Mouse (Mus musculus): Measurements from ENCODE around the gene Ccdc183. TPM values are rescaled to one million over a fixed set of nuclear protein-coding genes. Genes with fewer than 3 reads are reported as not detected.

Ccdc183 gene
- polyA plus RNA-seq, 1 experiment from 2014 or later = 0.36 TPM

- peak overlapping the region; percentile 66 for H3K9ac ChIP-seq (replicated peaks)
- H3K4me1 ChIP-seq = peaks cover 50% of the 10 kb centered on the region
- WGBS = 15% methylated on average over 21 of the region's 21 CpGs
- peaks cover 20% of the 10 kb centered on the region for H3K36me3 ChIP-seq
- H3K27ac ChIP-seq (replicated peaks) = peak overlapping the region; percentile 86
- ATAC-seq (ENCODE audit: low FRiP score, low read depth) = 0 out of 2 replicates have a peak, but pooled peaks have one; percentile 3
- peak overlapping the region; percentile 94 for H3K4me2 ChIP-seq (replicated peaks)
- peaks cover 50% of the 10 kb centered on the region for H3K27me3 ChIP-seq
- peak overlapping the region; percentile 58 for H3K4me3 ChIP-seq
- H3K9me3 ChIP-seq = no peaks in the 10 kb centered on the region
Observed at GRCm38 (mm10) chr2:25575432-25576027, 41.9 kb downstream of the Ccdc183 start.

DNA sequence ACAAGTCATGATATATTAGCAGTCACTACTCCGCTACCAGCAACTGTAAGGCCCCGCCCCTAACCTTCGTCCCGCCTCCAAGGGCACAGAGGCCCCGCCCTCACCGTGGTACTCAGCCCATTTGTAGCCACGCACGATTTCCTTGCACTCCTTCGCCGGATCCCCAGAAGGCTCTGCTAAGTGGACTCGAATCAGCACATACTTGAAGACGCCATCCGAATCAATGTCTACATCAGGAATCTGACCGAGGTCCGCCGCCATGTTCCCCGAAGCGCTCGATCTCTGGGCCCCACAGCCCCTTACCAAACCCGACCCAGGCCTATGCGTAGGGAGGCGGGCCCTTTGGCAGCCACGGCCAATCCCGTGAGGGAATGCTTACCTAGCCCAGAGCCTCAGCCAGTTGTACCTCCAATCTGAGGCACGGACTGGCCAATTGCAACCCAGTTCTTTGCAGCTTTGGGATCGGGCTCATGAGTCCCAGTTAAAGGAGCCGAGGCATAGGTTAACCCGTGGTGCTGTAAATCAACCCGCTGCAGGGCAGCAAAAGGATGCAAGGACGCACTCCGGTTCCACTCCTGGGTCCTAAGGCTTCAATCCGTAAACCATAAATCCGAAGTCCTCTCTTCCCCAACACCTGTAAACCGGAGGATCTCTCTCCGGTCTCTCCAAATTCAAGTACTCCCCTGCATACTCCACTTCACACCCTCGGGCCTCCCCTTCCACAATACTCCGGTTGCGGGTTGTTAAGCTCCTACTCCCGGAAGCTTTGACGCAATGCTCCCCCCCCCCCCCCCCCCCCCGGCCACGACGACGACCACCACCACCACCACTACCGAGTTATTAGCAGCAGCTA, 42.7 kb downstream of the Ccdc183 start, which contains the start of the genes Mamdc4 and Phpt1:
Gene Mamdc4, minus strand, starts transcription at position 267 of the 853 bp plus-strand sequence.
Gene Phpt1, minus strand, starts transcription at position 646 of the 853 bp plus-strand sequence.
- peaks cover 42% of the 10 kb centered on the region for H3K27me3 ChIP-seq
- peak; percentile 98 for ATAC-seq (ENCODE audit: low FRiP score, low read depth)
- peaks cover 48% of the 10 kb centered on the region for H3K4me1 ChIP-seq
- peak within 1 kb of the TSS; percentile 66 for H3K9ac ChIP-seq (replicated peaks)
- under 1% methylated on average over 39 of the region's 45 CpGs for WGBS
- H3K36me3 ChIP-seq = peaks cover 23% of the 10 kb centered on the region
- H3K27ac ChIP-seq (replicated peaks) = peak within 1 kb of the TSS; percentile 86
- H3K4me2 ChIP-seq (replicated peaks) = peak within 1 kb of the TSS; percentile 94
- peak within 1 kb of the TSS; percentile 58 for H3K4me3 ChIP-seq
- H3K9me3 ChIP-seq = no peaks in the 10 kb centered on the region

GRCm38 (mm10) chr2:25574136-25574535, 43.3 kb downstream of the Ccdc183 start:
- peak overlapping the region; percentile 63 for H3K9ac ChIP-seq (replicated peaks)
- 0 out of 2 replicates have a peak, but pooled peaks have one; percentile 7 for ATAC-seq (ENCODE audit: low FRiP score, low read depth)
- peaks cover 42% of the 10 kb centered on the region for H3K4me1 ChIP-seq
- H3K9me3 ChIP-seq = no peaks in the 10 kb centered on the region
- peaks cover 30% of the 10 kb centered on the region for H3K36me3 ChIP-seq
- peak overlapping the region; percentile 58 for H3K4me3 ChIP-seq
- H3K27me3 ChIP-seq = peaks cover 36% of the 10 kb centered on the region
- H3K27ac ChIP-seq (replicated peaks) = peak overlapping the region; percentile 86; the same call in 1 of the 2 replicates
- peak overlapping the region; percentile 94 for H3K4me2 ChIP-seq (replicated peaks)
- 20% methylated on average over 11 of the region's 11 CpGs for WGBS

- Histone ChIP-seq H3K9ac (replicated peaks) (peak overlapping the region; percentile 15; the same call in 1 of the 2 replicates), H3K9me3 (no peaks in the 10 kb centered on the region), H3K27me3 (peaks cover 25% of the 10 kb centered on the region), H3K4me3 (peak overlapping the region; percentile 58), H3K4me1 (peaks cover 36% of the 10 kb centered on the region), H3K4me2 (replicated peaks) (0 out of 2 replicates have a peak overlapping the region, but pooled peaks have one; percentile 94), H3K27ac (replicated peaks) (no peak overlapping the region), H3K36me3 (peaks cover 40% of the 10 kb centered on the region)
- no peak for ATAC-seq (ENCODE audit: low FRiP score, low read depth)
- 93% methylated on average over 2 of the region's 2 CpGs for WGBS
Observed at GRCm38 (mm10) chr2:25573068-25573467, 44.4 kb downstream of the Ccdc183 start.

GRCm38 (mm10) chr2:25571221-25571620, 46.3 kb downstream of the Ccdc183 start:
- Histone ChIP-seq H3K4me1 (peaks cover 26% of the 10 kb centered on the region), H3K36me3 (peaks cover 53% of the 10 kb centered on the region), H3K4me2 (replicated peaks) (no peak overlapping the region), H3K9me3 (no peaks in the 10 kb centered on the region), H3K4me3 (no peak overlapping the region), H3K9ac (replicated peaks) (no peak overlapping the region), H3K27ac (replicated peaks) (no peak overlapping the region), H3K27me3 (peaks cover 7% of the 10 kb centered on the region)
- no peak for ATAC-seq (ENCODE audit: low FRiP score, low read depth)
- 99% methylated on average over 4 of the region's 4 CpGs for WGBS

DNA sequence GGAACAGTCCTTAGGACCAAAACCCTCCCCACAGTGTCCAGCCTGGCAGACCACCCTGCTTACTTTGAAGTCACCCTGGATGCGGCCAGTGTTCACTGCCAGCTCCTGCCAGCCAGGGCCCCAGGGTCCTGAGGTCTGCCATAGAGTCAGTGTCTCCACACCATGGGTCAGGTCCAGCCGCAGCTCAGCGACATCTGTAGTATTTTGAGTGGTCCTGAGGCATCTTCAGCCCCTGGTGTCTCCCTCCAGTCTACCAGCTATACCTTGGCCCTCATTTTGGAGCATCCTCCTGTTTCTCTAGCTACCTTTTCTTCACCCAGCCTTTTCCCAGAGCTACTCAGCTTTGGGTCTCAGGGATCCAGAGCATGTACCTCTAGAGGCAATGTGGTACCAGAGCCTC, 48.2 kb downstream of the Ccdc183 start:
- 92% methylated on average over 3 of the region's 3 CpGs for WGBS
- Histone ChIP-seq H3K4me1 (peaks cover 15% of the 10 kb centered on the region), H3K27ac (replicated peaks) (no peak overlapping the region), H3K9ac (replicated peaks) (no peak overlapping the region), H3K27me3 (no peaks in the 10 kb centered on the region), H3K4me2 (replicated peaks) (no peak overlapping the region), H3K9me3 (no peaks in the 10 kb centered on the region), H3K4me3 (no peak overlapping the region), H3K36me3 (peaks cover 69% of the 10 kb centered on the region)
- no peak for ATAC-seq (ENCODE audit: low FRiP score, low read depth)

DNA sequence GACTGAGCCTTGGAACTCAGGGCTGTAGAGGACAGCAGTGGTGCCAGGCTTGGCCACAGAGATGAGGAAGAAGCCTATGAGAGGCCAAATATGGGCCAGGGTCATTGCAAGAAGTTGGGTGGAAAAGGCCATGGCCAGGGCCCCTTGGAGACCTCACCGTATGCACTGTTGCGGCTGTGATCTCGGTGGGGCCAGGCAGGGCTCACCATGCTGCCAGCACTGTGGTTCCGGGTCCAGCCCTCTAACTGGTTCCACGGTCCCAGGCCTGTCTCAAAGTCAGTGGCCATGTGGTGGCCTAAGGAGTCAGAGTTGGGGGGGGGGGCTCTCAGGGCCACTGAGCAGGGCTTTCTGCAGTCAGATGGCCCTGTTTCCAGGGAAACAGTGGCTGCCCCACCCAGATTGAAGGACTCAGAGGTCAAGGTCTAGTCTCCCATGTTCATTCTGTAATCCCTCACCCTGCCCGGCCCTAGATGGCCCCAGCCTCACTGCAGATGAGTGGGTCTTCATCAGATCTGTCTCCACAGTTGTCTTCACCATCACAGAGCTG, 48.9 kb downstream of the Ccdc183 start:
- no peak for ATAC-seq (ENCODE audit: low FRiP score, low read depth)
- Histone ChIP-seq H3K4me2 (replicated peaks) (no peak overlapping the region), H3K27ac (replicated peaks) (no peak overlapping the region), H3K4me3 (no peak overlapping the region), H3K4me1 (peaks cover 8% of the 10 kb centered on the region), H3K9me3 (no peaks in the 10 kb centered on the region), H3K9ac (replicated peaks) (no peak overlapping the region), H3K27me3 (no peaks in the 10 kb centered on the region), H3K36me3 (peaks cover 77% of the 10 kb centered on the region)
- WGBS = 81% methylated on average over 6 of the region's 6 CpGs

DNA sequence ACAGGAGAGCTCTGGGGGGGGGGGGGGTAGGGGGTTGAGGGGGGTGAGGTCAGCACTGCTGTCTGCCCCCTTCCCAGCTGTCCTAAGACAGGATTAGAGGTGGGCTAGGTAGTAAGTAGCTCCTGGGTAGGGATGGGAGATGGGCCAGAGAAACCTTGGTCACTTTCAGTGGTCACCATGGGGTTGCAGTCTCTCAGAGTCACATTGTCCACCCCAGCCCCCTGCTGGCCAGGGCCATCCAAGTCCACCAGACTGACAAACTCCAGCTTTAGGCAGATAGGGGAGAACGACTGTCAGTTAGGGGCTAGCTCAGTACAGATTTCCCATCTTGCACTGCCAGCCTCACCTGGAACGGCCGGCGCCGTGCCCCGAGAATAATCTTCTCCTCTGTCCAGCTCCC, 50.9 kb downstream of the Ccdc183 start:
- Histone ChIP-seq H3K4me2 (replicated peaks) (no peak overlapping the region), H3K4me3 (no peak overlapping the region), H3K27me3 (no peaks in the 10 kb centered on the region), H3K36me3 (peaks cover 83% of the 10 kb centered on the region), H3K9me3 (no peaks in the 10 kb centered on the region), H3K4me1 (no peaks in the 10 kb centered on the region), H3K27ac (replicated peaks) (no peak overlapping the region; the same call in 1 of the 2 replicates), H3K9ac (replicated peaks) (no peak overlapping the region)
- 92% methylated on average over 6 of the region's 6 CpGs for WGBS
- ATAC-seq (ENCODE audit: low FRiP score, low read depth) = no peak

DNA sequence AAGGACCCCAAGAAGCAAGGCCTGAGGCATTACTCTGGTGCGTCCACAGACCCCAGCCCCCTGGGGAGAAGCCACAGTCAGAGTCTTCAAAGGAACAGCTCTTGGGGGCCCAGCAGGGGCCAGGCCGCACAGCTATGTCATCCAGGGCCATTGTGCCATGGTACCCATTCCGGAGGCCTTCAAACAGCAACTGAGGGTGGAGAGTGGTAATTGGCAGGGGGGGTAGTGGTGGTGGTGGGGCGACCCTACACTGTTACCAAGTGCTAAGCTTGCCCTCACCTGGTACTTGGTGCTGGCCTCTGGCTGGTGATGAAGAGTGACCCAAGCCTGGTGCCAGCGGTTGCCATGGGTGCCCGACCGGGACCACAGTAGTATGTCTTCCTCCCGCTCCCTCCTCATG, 51.7 kb downstream of the Ccdc183 start:
- Histone ChIP-seq H3K27me3 (no peaks in the 10 kb centered on the region), H3K4me1 (no peaks in the 10 kb centered on the region), H3K9me3 (no peaks in the 10 kb centered on the region), H3K9ac (replicated peaks) (no peak overlapping the region), H3K4me2 (replicated peaks) (no peak overlapping the region), H3K27ac (replicated peaks) (no peak overlapping the region), H3K4me3 (no peak overlapping the region), H3K36me3 (peaks cover 85% of the 10 kb centered on the region)
- no peak for ATAC-seq (ENCODE audit: low FRiP score, low read depth)
- WGBS = 86% methylated on average over 8 of the region's 8 CpGs

DNA sequence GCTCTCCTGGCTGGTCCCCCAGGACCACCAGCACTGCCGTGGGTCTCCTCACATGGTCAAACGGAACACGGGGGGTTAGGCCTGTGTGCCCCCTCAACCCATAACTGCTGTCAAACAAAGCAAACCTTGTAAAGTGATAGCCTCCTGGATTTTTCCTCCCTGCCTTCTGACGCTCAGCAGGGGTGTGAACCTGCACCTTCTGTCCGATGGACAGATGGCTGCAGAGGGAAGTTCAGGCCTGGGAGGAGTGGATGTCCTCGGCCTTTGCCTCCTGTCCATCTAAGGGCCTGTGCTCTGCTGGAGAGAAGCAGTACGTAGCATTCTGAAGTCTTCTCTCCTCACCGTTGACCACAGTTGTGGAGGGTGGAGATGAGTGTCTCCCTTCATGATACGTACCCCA, 55.5 kb downstream of the Ccdc183 start:
- Histone ChIP-seq H3K9ac (replicated peaks) (0 out of 2 replicates have a peak overlapping the region, but pooled peaks have one; percentile 11), H3K4me2 (replicated peaks) (no peak overlapping the region), H3K27ac (replicated peaks) (no peak overlapping the region), H3K36me3 (peaks cover 60% of the 10 kb centered on the region), H3K27me3 (no peaks in the 10 kb centered on the region), H3K4me1 (peaks cover 17% of the 10 kb centered on the region), H3K4me3 (no peak overlapping the region), H3K9me3 (no peaks in the 10 kb centered on the region)
- ATAC-seq (ENCODE audit: low FRiP score, low read depth) = no peak
- WGBS = 85% methylated on average over 9 of the region's 9 CpGs

DNA sequence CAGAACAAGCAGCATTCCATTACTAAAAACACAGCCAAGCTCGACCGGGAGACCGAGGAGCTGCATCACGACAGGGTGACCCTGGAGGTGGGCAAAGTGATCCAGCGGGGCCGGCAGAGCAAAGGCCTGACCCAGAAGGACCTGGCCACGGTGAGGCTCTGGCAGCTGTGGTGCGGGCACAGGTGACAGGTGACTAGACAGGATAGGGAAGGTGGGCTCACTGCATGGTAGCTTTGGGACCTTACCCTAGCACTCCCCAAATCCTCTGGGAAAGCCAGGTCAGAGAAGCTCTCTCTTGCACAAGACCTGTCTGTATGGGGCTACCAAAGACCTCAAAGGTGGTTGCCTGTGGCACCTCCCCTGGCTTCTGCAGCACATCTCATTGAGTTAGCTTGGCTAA, 56.9 kb downstream of the Ccdc183 start:
- no peak for ATAC-seq (ENCODE audit: low FRiP score, low read depth)
- peaks cover 53% of the 10 kb centered on the region for H3K36me3 ChIP-seq
- WGBS = 91% methylated on average over 8 of the region's 8 CpGs

GRCm38 (mm10) chr2:25558774-25559173, 58.7 kb downstream of the Ccdc183 start:
- peak overlapping the region; percentile 98 for H3K4me3 ChIP-seq
- H3K4me2 ChIP-seq (replicated peaks) = peak overlapping the region; percentile 93
- peaks cover 36% of the 10 kb centered on the region for H3K36me3 ChIP-seq
- H3K9me3 ChIP-seq = no peaks in the 10 kb centered on the region
- no peaks in the 10 kb centered on the region for H3K27me3 ChIP-seq
- peak overlapping the region; percentile 98 for H3K9ac ChIP-seq (replicated peaks)
- 78% methylated on average over 6 of the region's 6 CpGs for WGBS
- no peak overlapping the region for H3K27ac ChIP-seq (replicated peaks)
- ATAC-seq (ENCODE audit: low FRiP score, low read depth) = no peak
- H3K4me1 ChIP-seq = peaks cover 21% of the 10 kb centered on the region

More for the DNA sequence above, 56.9 kb downstream of the Ccdc183 start:
- no peak overlapping the region for H3K9ac ChIP-seq (replicated peaks)
- no peak overlapping the region for H3K4me2 ChIP-seq (replicated peaks)
- H3K27ac ChIP-seq (replicated peaks) = no peak overlapping the region
- H3K27me3 ChIP-seq = no peaks in the 10 kb centered on the region
- no peak overlapping the region for H3K4me3 ChIP-seq
- H3K4me1 ChIP-seq = peaks cover 21% of the 10 kb centered on the region
- H3K9me3 ChIP-seq = no peaks in the 10 kb centered on the region
